16 mouse cellular contexts compared by ENCODE assay signal in genomic region chr3:101816006-101816405, GRCm38 (mm10). TPM values are rescaled to one million over a fixed set of nuclear protein-coding genes. Genes with fewer than 3 reads are reported as not detected.
A peak's percentile ranks its signal among the peaks of the same experiment; 100 is the strongest.
DNase-seq lines count a peak whose midpoint lies in the region.
"Had no signal": no experiment of that assay in that cellular context is flagged by ENCODE, and none has a peak within 500 bp of the region (broad histone marks: within the 10 kb centered on the region; RNA-seq: fewer than 3 reads in every experiment).

No protein-coding gene starts in this region.

- DNase-seq in urinary bladder, postnatal 14 days (ENCODE audit: low spot score) = peak; percentile 65
- no peak for DNase-seq in urinary bladder, postnatal 4 days (ENCODE audit: low spot score in 2 of 2)
- DNase-seq in urinary bladder, postnatal 36 days (ENCODE audit: low spot score in 2 of 2) = peak; percentile 76 to 77
- DNase-seq in urinary bladder, postnatal 10 days (ENCODE audit: low spot score) = no peak
- peak; percentile 98 for DNase-seq in gonadal fat pad, adult 2 months (ENCODE audit: low read depth)
- DNase-seq in ovary, postnatal 10 days (ENCODE audit: low spot score) = no peak
- DNase-seq in adrenal gland, adult (ENCODE audit: inconsistent age in 2 of 2, low spot score in 1 of 2) = no peak
- DNase-seq: adrenal gland, adult 8-10 months; adrenal gland, postnatal 14 days; adrenal gland, postnatal 36 days; cerebellum, adult 11-12 months; cerebellum, adult 2 months; cerebellum, adult 9-10 months; cerebellum, postnatal 25 days; forebrain, postnatal 0 days had no signal

RNA-seq across cellular contexts. Expression of gene Mab21l3, which starts 32.8 kb away (rescaled TPM):
- polyA plus RNA-seq in gonadal fat pad, adult 2 months (2012; rRNA removed) = 0.88 and 1.4 TPM in 2 replicates
- polyA plus RNA-seq: erythroblast, embryonic 14.5 days had no signal

Comparison
In these comparisons a context has a peak if more than half of its experiments do, and no peak if none do; other contexts are left out.
1. DNase-seq: peak in urinary bladder, postnatal 14 days (single experiment), urinary bladder, postnatal 36 days (2 of 2) and gonadal fat pad, adult 2 months (single experiment); none in urinary bladder, postnatal 4 days (0 of 2), urinary bladder, postnatal 10 days (single experiment), ovary, postnatal 10 days (single experiment) and adrenal gland, adult (0 of 2).